Mouse (Mus musculus): ENCODE data around the gene Eno3. TPM values are rescaled to one million over a fixed set of nuclear protein-coding genes. Genes with fewer than 3 reads are reported as not detected.

Gene Eno3
- polyA plus RNA-seq, 1 experiment: 15.3 TPM

DNA sequence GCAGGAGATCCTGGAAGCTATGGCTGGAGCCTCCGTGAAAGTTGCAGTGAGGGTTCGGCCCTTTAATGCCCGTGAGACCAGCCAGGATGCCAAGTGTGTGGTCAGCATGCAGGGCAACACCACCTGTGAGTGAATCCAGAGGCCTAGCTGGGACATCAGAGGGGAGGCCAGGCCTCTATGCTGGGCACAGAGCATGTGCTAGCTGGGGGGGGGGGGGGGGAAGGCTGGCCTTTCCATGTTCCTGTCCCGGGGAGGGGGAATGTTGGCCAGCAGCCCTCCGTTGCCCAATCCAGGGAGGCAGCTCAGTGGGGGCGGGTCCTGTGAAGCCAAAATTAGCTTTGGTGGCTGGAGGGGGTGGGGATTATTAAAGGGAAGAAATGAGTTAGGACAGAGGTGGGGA is 45.8 kb downstream of the Eno3 start:
- WGBS: 92% methylated on average over 6 of the region's 6 CpGs
- Histone ChIP-seq H3K4me3 (ENCODE audit: extremely low read depth, insufficient read depth, insufficient read length) (no peak overlapping the region), H3K36me3 (ENCODE audit: control insufficient read depth, insufficient read depth, low read length) (peaks cover 23% of the 10 kb centered on the region), H3K27ac (ENCODE audit: insufficient read depth, low read length) (no peak overlapping the region), H3K27me3 (ENCODE audit: control insufficient read depth, insufficient read depth, low read length) (no peaks in the 10 kb centered on the region), H3K4me1 (ENCODE audit: control insufficient read depth, insufficient read depth, insufficient read length) (peaks cover 8% of the 10 kb centered on the region; the same call in 1 of the 2 replicates)
- no peak for DNase-seq (ENCODE audit: low read depth in 1 of 2, low spot score in 2 of 2)
- no peak for TF ChIP-seq CTCF (IDR thresholded peaks at IDR 0.05; ENCODE audit: extremely low read depth, insufficient read depth, insufficient read length, insufficient replicate concordance)
- no peak for TF ChIP-seq POLR2A (IDR thresholded peaks at IDR 0.05; ENCODE audit: low read depth, low read length)

DNA sequence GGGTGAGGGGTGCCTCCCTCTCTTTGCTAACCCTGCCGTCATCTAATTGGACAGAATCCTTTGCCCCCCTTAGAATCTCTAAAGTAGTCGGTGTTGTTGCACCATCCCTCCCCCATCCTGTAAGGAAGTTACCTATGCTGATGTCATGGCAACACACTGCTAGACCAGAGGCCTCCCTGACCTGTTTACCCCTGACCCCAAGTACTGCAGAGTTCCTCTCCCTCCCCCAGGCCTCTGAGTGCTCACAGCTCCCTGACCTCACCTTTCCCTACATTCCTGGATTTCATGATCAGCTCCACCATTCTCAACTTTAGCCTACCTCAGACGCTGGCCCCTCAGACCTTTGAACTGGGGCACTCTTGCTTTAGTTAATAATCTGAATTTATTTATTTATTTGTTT is 49.1 kb downstream of the Eno3 start:
- peaks cover 30% of the 10 kb centered on the region for H3K36me3 ChIP-seq (ENCODE audit: control insufficient read depth, insufficient read depth, low read length)
- DNase-seq (ENCODE audit: low read depth in 1 of 2, low spot score in 2 of 2): no peak
- TF ChIP-seq POLR2A (IDR thresholded peaks at IDR 0.05; ENCODE audit: low read depth, low read length): no peak
- TF ChIP-seq CTCF (IDR thresholded peaks at IDR 0.05; ENCODE audit: extremely low read depth, insufficient read depth, insufficient read length, insufficient replicate concordance): no peak
- H3K27ac ChIP-seq (ENCODE audit: insufficient read depth, low read length): no peak overlapping the region
- no peaks in the 10 kb centered on the region for H3K27me3 ChIP-seq (ENCODE audit: control insufficient read depth, insufficient read depth, low read length)
- H3K4me3 ChIP-seq (ENCODE audit: extremely low read depth, insufficient read depth, insufficient read length): no peak overlapping the region
- peaks cover 4% of the 10 kb centered on the region; the same call in 1 of the 2 replicates for H3K4me1 ChIP-seq (ENCODE audit: control insufficient read depth, insufficient read depth, insufficient read length)
- whole genome bisulfite sequencing: 85% methylated on average over 3 of the region's 3 CpGs

DNA sequence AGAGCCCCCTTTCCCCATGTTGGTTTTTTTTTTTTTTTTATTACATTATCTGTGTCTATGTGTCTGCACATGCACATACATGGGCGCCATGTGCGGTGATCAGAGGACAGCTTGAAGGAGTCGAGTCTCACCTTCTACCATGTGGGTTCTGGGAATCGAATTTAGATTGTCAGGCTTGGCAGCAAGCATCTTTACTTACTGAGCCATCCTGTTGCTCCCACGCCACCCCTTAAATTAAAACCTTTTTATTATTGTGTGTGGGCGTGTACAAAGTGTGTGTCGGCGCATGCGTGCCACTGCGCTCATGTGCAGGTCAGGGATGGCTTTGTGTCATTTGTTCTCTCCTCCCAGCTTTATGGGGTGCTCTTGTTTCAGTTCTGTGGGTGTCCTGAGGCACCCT is 54.0 kb downstream of the Eno3 start:
- TF ChIP-seq CTCF (IDR thresholded peaks at IDR 0.05; ENCODE audit: extremely low read depth, insufficient read depth, insufficient read length, insufficient replicate concordance) (no peak), POLR2A (IDR thresholded peaks at IDR 0.05; ENCODE audit: low read depth, low read length) (no peak)
- Histone ChIP-seq H3K36me3 (ENCODE audit: control insufficient read depth, insufficient read depth, low read length) (peaks cover 18% of the 10 kb centered on the region), H3K27me3 (ENCODE audit: control insufficient read depth, insufficient read depth, low read length) (no peaks in the 10 kb centered on the region), H3K4me1 (ENCODE audit: control insufficient read depth, insufficient read depth, insufficient read length) (no peaks in the 10 kb centered on the region), H3K4me3 (ENCODE audit: extremely low read depth, insufficient read depth, insufficient read length) (no peak overlapping the region), H3K27ac (ENCODE audit: insufficient read depth, low read length) (no peak overlapping the region)
- 92% methylated on average over 10 of the region's 10 CpGs for WGBS
- no peak for DNase-seq (ENCODE audit: low read depth in 1 of 2, low spot score in 2 of 2)

Other genes with a start within 250 kb of the Eno3 start
- gene Pelp1, start 247.2 kb upstream of the Eno3 start, polyA plus RNA-seq (2012; rRNA removed): 15.5 and 17.9 TPM in 2 replicates
- gene Arrb2, start 224.6 kb upstream of the Eno3 start, polyA plus RNA-seq (2012; rRNA removed): 145 TPM in 2 replicates
- gene Med11, start 205.3 kb upstream of the Eno3 start, polyA plus RNA-seq (2012; rRNA removed): 24.6 and 29.2 TPM in 2 replicates
- gene Zmynd15, start 197.8 kb upstream of the Eno3 start, polyA plus RNA-seq (2012; rRNA removed): 10.5 and 10.6 TPM in 2 replicates
- gene Cxcl16, start 197.2 kb upstream of the Eno3 start, polyA plus RNA-seq (2012; rRNA removed): 28.8 TPM in 2 replicates
- gene Tm4sf5, start 152.0 kb upstream of the Eno3 start, polyA plus RNA-seq (2012; rRNA removed): 0.77 and 1.3 TPM in 2 replicates
- gene Vmo1, start 142.6 kb upstream of the Eno3 start, polyA plus RNA-seq (2012; rRNA removed): 0.25 and 0.32 TPM in 2 replicates
- 0.18 TPM in 1 of 2 replicates, not detected in the other for gene Gltpd2, start 138.0 kb upstream of the Eno3 start, polyA plus RNA-seq (2012; rRNA removed)
- gene Psmb6, start 131.8 kb upstream of the Eno3 start, polyA plus RNA-seq (2012; rRNA removed): 125 and 155 TPM in 2 replicates
- gene Gm40193, start 124.3 kb upstream of the Eno3 start, polyA plus RNA-seq (2012; rRNA removed): not detected in 2 replicates
- gene Pld2, start 117.1 kb upstream of the Eno3 start, polyA plus RNA-seq (2012; rRNA removed): 12.3 and 13.9 TPM in 2 replicates
- 74.8 and 91.9 TPM in 2 replicates for gene Mink1, start 94.3 kb upstream of the Eno3 start, polyA plus RNA-seq (2012; rRNA removed)
- not detected in 2 replicates for gene 4930544D05Rik, start 41.4 kb upstream of the Eno3 start, polyA plus RNA-seq (2012; rRNA removed)
- gene Chrne, start 38.0 kb upstream of the Eno3 start, polyA plus RNA-seq (2012; rRNA removed): 0.66 and 0.99 TPM in 2 replicates
- gene Gp1ba, start 18.1 kb upstream of the Eno3 start, polyA plus RNA-seq (2012; rRNA removed): 6.8 and 9.3 TPM in 2 replicates
- gene Rnf167, start 10.0 kb upstream of the Eno3 start, polyA plus RNA-seq (2012; rRNA removed): 137 and 158 TPM in 2 replicates
- gene Slc25a11, start 9.7 kb upstream of the Eno3 start, polyA plus RNA-seq (2012; rRNA removed): 73.0 and 78.7 TPM in 2 replicates
- 2,122 and 3,201 TPM in 2 replicates for gene Pfn1, start 2.6 kb upstream of the Eno3 start, polyA plus RNA-seq (2012; rRNA removed)
- gene Spag7, start 12.2 kb downstream of the Eno3 start, polyA plus RNA-seq (2012; rRNA removed): 20.0 and 20.2 TPM in 2 replicates
- gene Camta2, start 30.9 kb downstream of the Eno3 start, polyA plus RNA-seq (2012; rRNA removed): 36.6 and 38.8 TPM in 2 replicates
- 0.70 and 0.76 TPM in 2 replicates for gene Inca1, start 43.0 kb downstream of the Eno3 start, polyA plus RNA-seq (2012; rRNA removed)
- 17.5 and 19.5 TPM in 2 replicates for gene Kif1c, start 43.3 kb downstream of the Eno3 start, polyA plus RNA-seq (2012; rRNA removed)
- 1.2 and 1.4 TPM in 2 replicates for gene Zfp3, start 107.0 kb downstream of the Eno3 start, polyA plus RNA-seq (2012; rRNA removed)
- 6.8 and 7.6 TPM in 2 replicates for gene Scimp, start 155.4 kb downstream of the Eno3 start, polyA plus RNA-seq (2012; rRNA removed)
- 2.3 TPM in 2 replicates for gene Rabep1, start 187.6 kb downstream of the Eno3 start, polyA plus RNA-seq (2012; rRNA removed)

All from spleen, adult 2 months (tissue).